Mouse (Mus musculus): ENCODE results near the gene Gm42420. TPM values are rescaled to one million over a fixed set of nuclear protein-coding genes. Genes with fewer than 3 reads are reported as not detected.

The Gm42420 gene
- polyA plus RNA-seq, 1 experiment from 2014 or later = not detected

DNA sequence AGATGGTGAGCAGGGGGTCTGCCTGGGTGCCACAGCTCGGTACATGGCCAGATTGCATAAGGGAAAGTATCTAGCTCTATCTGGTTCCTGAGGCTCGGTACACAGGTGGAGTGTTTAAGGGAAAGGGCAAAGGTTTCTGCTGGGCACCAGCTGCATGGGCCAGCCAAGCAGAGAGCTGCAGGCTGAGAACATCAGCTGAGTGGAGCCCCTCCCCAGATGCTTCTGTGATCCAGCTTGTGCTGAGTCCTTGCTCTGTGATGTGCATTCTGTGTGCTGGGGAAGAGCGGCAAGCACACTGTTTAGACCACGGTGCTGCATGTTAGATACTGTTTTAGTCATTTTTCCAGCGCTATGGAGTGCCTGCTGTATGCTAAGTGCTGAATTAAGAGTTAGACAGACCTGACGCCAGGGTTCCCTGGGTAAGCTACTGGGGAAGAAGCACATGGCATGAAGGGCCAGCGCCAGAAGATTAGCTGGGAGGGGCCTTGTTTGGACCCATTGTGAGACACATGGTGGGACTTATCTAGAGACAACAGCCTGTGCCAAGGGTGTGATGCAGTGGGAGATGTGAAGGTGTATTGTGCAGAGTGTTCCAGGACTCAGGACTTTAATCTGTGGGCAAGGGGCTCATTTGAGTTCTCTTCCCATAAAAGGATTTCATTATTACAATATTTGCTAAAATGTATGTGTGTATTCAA, 4.3 kb upstream of the Gm42420 start:
- Histone ChIP-seq H3K4me1 (replicated peaks; ENCODE audit: control insufficient read depth, insufficient read depth, low read length) (no peaks in the 10 kb centered on the region), H3K4me3 (ENCODE audit: low read depth, low read length) (no peak overlapping the region), H3K9me3 (ENCODE audit: control insufficient read depth, low read length) (no peaks in the 10 kb centered on the region), H3K27me3 (ENCODE audit: control insufficient read depth, insufficient read depth, low read length) (no peaks in the 10 kb centered on the region), H3K4me2 (ENCODE audit: low read depth, low read length, severe bottlenecking) (no peak overlapping the region), H3K36me3 (ENCODE audit: control insufficient read depth, insufficient read depth, low read length) (no peaks in the 10 kb centered on the region; the same call in 1 of the 2 replicates), H3K27ac (ENCODE audit: low read depth, low read length) (no peak overlapping the region), H3K9ac (ENCODE audit: low read length) (no peak overlapping the region)
- DNase-seq (ENCODE audit: low spot score) (no peak), ATAC-seq (replicated peaks; ENCODE audit: low FRiP score) (0 out of 2 replicates have a peak, but pooled peaks have one; percentile 33)
- 87% methylated on average over 7 of the region's 7 CpGs for WGBS

DNA sequence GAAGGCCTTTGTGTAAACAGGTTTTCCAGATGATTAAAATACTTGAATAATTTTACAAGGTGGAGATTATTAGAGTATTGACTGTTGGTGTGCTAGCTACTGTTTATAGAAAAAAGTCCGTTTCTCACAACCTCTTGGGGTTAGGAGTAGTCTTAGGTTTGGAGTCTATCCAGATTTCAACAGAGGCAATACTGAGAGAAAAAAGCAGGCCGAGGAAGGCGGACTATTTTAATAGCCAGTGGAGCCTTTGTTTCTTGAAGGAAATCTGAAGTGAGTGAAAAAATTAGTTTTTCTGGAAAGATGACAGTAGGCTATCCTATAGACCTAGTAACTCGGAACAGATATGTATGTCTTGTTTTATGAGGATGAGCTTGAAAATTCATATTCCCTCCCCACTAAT, 5.9 kb downstream of the Gm42420 start:
- H3K4me2 ChIP-seq (ENCODE audit: low read depth, low read length, severe bottlenecking) = no peak overlapping the region
- WGBS = 93% methylated on average over 4 of the region's 4 CpGs
- no peak for DNase-seq (ENCODE audit: low spot score)
- no peaks in the 10 kb centered on the region for H3K9me3 ChIP-seq (ENCODE audit: control insufficient read depth, low read length)
- H3K36me3 ChIP-seq (ENCODE audit: control insufficient read depth, insufficient read depth, low read length) = no peaks in the 10 kb centered on the region
- no peak overlapping the region for H3K9ac ChIP-seq (ENCODE audit: low read length)
- H3K4me3 ChIP-seq (ENCODE audit: low read depth, low read length) = no peak overlapping the region
- peaks cover 6% of the 10 kb centered on the region; the same call in 1 of the 2 replicates for H3K4me1 ChIP-seq (replicated peaks; ENCODE audit: control insufficient read depth, insufficient read depth, low read length)
- H3K27me3 ChIP-seq (ENCODE audit: control insufficient read depth, insufficient read depth, low read length) = no peaks in the 10 kb centered on the region
- no peak for ATAC-seq (replicated peaks; ENCODE audit: low FRiP score)
- no peak overlapping the region for H3K27ac ChIP-seq (ENCODE audit: low read depth, low read length)

DNA sequence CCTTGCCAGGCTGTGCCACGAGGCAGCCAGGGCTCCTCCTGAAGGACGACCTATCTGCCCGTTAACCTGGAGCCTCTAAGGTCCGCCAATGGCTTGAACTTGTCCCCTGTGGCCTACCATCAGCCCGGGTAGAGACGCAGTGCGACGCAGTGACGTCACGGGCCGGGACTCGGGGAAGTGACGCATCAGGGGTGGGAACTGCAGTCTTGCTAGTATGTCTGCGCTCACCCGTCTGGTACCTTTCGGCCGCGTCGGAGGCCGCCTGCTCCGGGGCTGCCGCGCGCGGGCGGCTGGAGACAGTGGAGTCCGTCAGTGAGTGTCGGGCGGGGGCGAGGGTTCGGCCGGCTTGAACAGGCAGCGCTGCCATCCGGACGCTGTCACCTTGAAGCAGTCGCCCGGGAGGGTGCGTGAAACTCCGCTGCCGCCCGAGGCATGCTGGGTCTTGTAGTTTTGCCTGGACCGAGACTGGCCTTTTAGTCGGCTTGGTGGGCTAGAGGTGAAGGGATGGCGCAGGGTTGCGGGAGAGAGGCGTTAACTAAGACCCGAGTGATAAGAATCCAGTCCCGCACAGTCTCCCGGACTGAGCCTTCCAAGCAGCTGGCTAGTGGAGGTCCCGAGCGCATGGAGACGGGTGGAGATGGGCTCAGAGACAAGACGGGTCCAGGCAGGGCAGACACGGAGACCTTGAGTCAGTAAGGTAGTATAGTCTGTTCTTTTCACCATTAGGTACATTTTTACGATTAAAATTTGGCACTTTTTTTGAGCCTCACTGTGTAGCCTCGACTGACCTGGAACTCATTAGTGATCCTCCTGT, 7.1 kb downstream of the Gm42420 start, which contains the start of gene Ndufb2:
Ndufb2 (plus strand) TSS at position 174 of the 814 bp plus-strand sequence.
- Histone ChIP-seq H3K9me3 (ENCODE audit: control insufficient read depth, low read length) (no peaks in the 10 kb centered on the region), H3K27me3 (ENCODE audit: control insufficient read depth, insufficient read depth, low read length) (no peaks in the 10 kb centered on the region), H3K4me1 (replicated peaks; ENCODE audit: control insufficient read depth, insufficient read depth, low read length) (peaks cover 6% of the 10 kb centered on the region; the same call in 1 of the 2 replicates), H3K36me3 (ENCODE audit: control insufficient read depth, insufficient read depth, low read length) (peaks cover 2% of the 10 kb centered on the region; the same call in 1 of the 2 replicates), H3K4me2 (ENCODE audit: low read depth, low read length, severe bottlenecking) (peak within 1 kb of the TSS; percentile 87), H3K27ac (ENCODE audit: low read depth, low read length) (peak within 1 kb of the TSS; percentile 66), H3K9ac (ENCODE audit: low read length) (peak within 1 kb of the TSS; percentile 77), H3K4me3 (ENCODE audit: low read depth, low read length) (peak within 1 kb of the TSS; percentile 81)
- under 1% methylated on average over 56 of the region's 56 CpGs for WGBS
- ATAC-seq (replicated peaks; ENCODE audit: low FRiP score) = peak; percentile 98
- DNase-seq (ENCODE audit: low spot score) = peak; percentile 96

DNA sequence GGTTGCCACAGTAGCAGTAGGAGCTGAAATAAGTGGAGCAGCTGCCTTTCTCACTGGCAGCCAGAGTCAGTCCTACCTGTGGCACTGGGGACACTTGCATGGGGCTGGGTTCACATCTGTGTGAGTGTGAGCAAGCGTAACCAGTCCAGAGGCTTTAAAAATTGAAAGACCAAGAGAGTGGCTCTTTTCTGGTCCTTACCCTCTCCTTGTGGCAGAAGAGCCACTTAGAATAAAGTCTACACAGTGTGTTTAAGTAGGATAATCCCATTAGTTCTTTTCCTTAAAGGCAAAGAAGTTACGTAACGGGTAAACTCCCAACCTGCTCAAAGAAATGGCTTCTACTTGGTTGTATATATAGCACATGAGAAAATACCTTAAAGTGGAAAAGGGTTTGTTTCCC, 15.3 kb downstream of the Gm42420 start:
- H3K4me3 ChIP-seq (ENCODE audit: low read depth, low read length) = no peak overlapping the region
- no peak for ATAC-seq (replicated peaks; ENCODE audit: low FRiP score)
- no peaks in the 10 kb centered on the region for H3K27me3 ChIP-seq (ENCODE audit: control insufficient read depth, insufficient read depth, low read length)
- H3K9ac ChIP-seq (ENCODE audit: low read length) = no peak overlapping the region
- H3K27ac ChIP-seq (ENCODE audit: low read depth, low read length) = no peak overlapping the region
- H3K36me3 ChIP-seq (ENCODE audit: control insufficient read depth, insufficient read depth, low read length) = peaks cover 2% of the 10 kb centered on the region; the same call in 1 of the 2 replicates
- WGBS = 96% methylated on average over 3 of the region's 3 CpGs
- H3K4me2 ChIP-seq (ENCODE audit: low read depth, low read length, severe bottlenecking) = no peak overlapping the region
- H3K4me1 ChIP-seq (replicated peaks; ENCODE audit: control insufficient read depth, insufficient read depth, low read length) = no peaks in the 10 kb centered on the region
- no peak for DNase-seq (ENCODE audit: low spot score)
- H3K9me3 ChIP-seq (ENCODE audit: control insufficient read depth, low read length) = no peaks in the 10 kb centered on the region

DNA sequence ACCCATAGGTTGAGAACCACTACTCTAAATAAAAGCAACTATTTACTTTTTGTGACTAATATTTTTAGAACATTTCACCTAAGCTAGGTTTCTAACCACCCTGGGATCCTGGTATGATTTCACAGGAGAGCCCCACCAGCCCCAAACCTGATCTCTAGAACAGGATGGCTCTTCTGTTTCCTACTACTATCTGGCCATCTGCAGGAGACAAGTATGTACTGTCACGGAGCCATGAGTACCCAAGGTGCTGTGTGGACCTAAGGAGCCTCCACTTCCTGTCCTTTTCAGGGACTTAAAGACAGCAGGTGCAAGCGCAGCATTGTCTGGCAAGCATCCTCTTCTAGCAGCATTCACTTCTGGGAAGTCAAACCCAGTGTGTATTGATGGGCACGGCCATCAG, 16.3 kb downstream of the Gm42420 start:
- Histone ChIP-seq H3K4me1 (replicated peaks; ENCODE audit: control insufficient read depth, insufficient read depth, low read length) (no peaks in the 10 kb centered on the region), H3K4me3 (ENCODE audit: low read depth, low read length) (no peak overlapping the region), H3K27me3 (ENCODE audit: control insufficient read depth, insufficient read depth, low read length) (no peaks in the 10 kb centered on the region), H3K36me3 (ENCODE audit: control insufficient read depth, insufficient read depth, low read length) (peaks cover 2% of the 10 kb centered on the region; the same call in 1 of the 2 replicates), H3K9ac (ENCODE audit: low read length) (no peak overlapping the region), H3K9me3 (ENCODE audit: control insufficient read depth, low read length) (no peaks in the 10 kb centered on the region), H3K27ac (ENCODE audit: low read depth, low read length) (no peak overlapping the region), H3K4me2 (ENCODE audit: low read depth, low read length, severe bottlenecking) (no peak overlapping the region)
- WGBS = 87% methylated on average over 3 of the region's 3 CpGs
- DNase-seq (ENCODE audit: low spot score) (no peak), ATAC-seq (replicated peaks; ENCODE audit: low FRiP score) (no peak)

DNA sequence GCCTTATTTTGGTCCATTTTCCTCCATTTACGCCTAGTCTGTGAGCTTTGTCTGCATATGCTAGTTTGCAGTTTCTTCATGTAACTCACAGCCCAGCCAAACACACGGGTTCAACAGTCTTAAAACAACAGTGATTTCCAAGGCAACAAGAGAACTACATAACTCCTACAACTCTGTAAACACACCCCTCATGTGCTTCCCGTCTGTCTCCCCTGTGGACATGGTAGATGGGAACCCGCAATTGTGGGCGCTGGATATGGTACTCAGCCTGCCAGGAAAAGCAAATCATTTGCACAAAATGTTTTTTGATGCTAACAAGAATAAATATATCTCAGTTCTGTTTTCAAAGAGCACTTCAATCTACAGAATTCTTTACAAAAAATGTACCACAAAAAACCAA, 19.0 kb downstream of the Gm42420 start:
- no peak overlapping the region for H3K9ac ChIP-seq (ENCODE audit: low read length)
- no peaks in the 10 kb centered on the region; the same call in 1 of the 2 replicates for H3K36me3 ChIP-seq (ENCODE audit: control insufficient read depth, insufficient read depth, low read length)
- H3K27me3 ChIP-seq (ENCODE audit: control insufficient read depth, insufficient read depth, low read length) = no peaks in the 10 kb centered on the region
- 89% methylated on average over 5 of the region's 5 CpGs for WGBS
- H3K4me3 ChIP-seq (ENCODE audit: low read depth, low read length) = no peak overlapping the region
- no peak for DNase-seq (ENCODE audit: low spot score)
- no peaks in the 10 kb centered on the region for H3K9me3 ChIP-seq (ENCODE audit: control insufficient read depth, low read length)
- no peak overlapping the region for H3K27ac ChIP-seq (ENCODE audit: low read depth, low read length)
- no peaks in the 10 kb centered on the region for H3K4me1 ChIP-seq (replicated peaks; ENCODE audit: control insufficient read depth, insufficient read depth, low read length)
- no peak overlapping the region for H3K4me2 ChIP-seq (ENCODE audit: low read depth, low read length, severe bottlenecking)
- ATAC-seq (replicated peaks; ENCODE audit: low FRiP score) = no peak

DNA sequence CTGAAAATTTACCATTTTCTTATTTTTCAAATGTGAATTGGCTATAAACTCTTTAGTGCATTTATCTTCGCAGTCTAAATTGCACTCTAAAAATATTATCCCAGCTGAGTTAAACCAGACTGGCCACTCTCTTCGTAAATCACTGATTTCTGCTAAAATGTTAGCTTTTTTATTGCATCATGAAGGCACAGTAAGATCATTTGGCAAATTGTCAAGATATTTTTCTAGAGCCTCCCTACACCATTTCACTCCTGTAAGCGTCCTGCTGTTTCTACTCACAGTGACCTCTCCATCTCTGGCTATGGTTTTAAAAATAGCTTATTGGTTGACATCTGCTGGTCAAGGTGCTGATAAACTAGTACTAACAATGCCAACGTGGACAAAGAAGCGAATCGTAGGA, 20.5 kb downstream of the Gm42420 start:
- no peak overlapping the region for H3K27ac ChIP-seq (ENCODE audit: low read depth, low read length)
- H3K4me3 ChIP-seq (ENCODE audit: low read depth, low read length) = no peak overlapping the region
- ATAC-seq (replicated peaks; ENCODE audit: low FRiP score) (no peak), DNase-seq (ENCODE audit: low spot score) (no peak)
- no peaks in the 10 kb centered on the region for H3K27me3 ChIP-seq (ENCODE audit: control insufficient read depth, insufficient read depth, low read length)
- WGBS = 94% methylated on average over 6 of the region's 6 CpGs
- H3K9ac ChIP-seq (ENCODE audit: low read length) = no peak overlapping the region
- H3K36me3 ChIP-seq (ENCODE audit: control insufficient read depth, insufficient read depth, low read length) = no peaks in the 10 kb centered on the region; the same call in 1 of the 2 replicates
- no peak overlapping the region for H3K4me2 ChIP-seq (ENCODE audit: low read depth, low read length, severe bottlenecking)
- no peaks in the 10 kb centered on the region for H3K4me1 ChIP-seq (replicated peaks; ENCODE audit: control insufficient read depth, insufficient read depth, low read length)
- no peaks in the 10 kb centered on the region for H3K9me3 ChIP-seq (ENCODE audit: control insufficient read depth, low read length)

DNA sequence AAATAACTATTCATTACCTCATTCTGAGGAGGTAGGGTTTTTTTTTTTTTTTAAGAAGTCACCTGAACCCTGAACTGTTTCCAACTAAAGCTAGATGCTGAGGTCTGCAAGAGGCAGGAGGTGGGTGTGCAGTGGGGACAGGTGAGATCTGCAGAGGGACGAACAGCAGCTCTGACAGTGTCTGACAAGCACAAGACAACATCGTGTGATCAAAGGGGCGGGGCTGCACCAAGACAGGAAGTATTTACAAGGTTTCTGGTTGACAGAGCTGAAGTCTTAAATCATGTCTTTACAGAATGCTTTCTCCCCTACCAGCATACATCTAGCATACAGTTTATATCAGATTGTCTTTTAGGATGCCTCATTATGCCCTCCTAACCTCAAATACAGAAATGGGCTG, 21.3 kb downstream of the Gm42420 start:
- ATAC-seq (replicated peaks; ENCODE audit: low FRiP score) (no peak), DNase-seq (ENCODE audit: low spot score) (no peak)
- Histone ChIP-seq H3K27me3 (ENCODE audit: control insufficient read depth, insufficient read depth, low read length) (no peaks in the 10 kb centered on the region), H3K36me3 (ENCODE audit: control insufficient read depth, insufficient read depth, low read length) (no peaks in the 10 kb centered on the region; the same call in 1 of the 2 replicates), H3K4me2 (ENCODE audit: low read depth, low read length, severe bottlenecking) (no peak overlapping the region), H3K4me1 (replicated peaks; ENCODE audit: control insufficient read depth, insufficient read depth, low read length) (no peaks in the 10 kb centered on the region), H3K4me3 (ENCODE audit: low read depth, low read length) (no peak overlapping the region), H3K27ac (ENCODE audit: low read depth, low read length) (no peak overlapping the region), H3K9me3 (ENCODE audit: control insufficient read depth, low read length) (no peaks in the 10 kb centered on the region), H3K9ac (ENCODE audit: low read length) (no peak overlapping the region)
- WGBS = 80% methylated on average over 3 of the region's 3 CpGs

All from forebrain, embryonic 11.5 days (tissue).